In the genomic region with DNA sequence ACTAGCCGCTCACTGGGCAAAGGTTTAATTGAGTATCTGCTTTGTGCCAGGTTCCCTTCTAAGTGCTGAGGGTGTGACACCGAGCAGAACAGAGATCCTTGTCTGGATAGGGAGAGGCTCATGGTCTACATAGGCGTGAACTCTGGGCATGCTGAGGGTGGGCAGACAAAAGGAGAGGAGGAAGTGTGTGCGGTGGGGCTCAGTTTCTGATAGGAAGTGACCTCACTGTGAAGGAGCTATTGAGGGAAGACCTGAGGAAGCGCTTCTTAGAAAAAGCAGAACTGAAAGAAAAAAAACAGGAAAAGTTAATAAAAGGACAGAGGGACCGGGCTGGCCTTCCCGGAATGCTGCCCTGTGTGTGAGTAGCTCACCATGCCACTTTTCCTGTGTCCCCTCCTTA, we compare ENCODE assay signal across 10 mouse cellular contexts.
DNase-seq lines count a peak whose midpoint lies in the region; ATAC-seq and TF ChIP-seq lines count a peak whose summit lies in the region.
"Had no signal": no experiment of that assay in that cellular context is flagged by ENCODE, and none has a peak within 500 bp of the region (broad histone marks: within the 10 kb centered on the region; RNA-seq: fewer than 3 reads in every experiment).

No protein-coding gene starts in this region.

- H3K4me2 ChIP-seq in heart, embryonic 12.5 days, result no peak overlapping the region
- H3K4me2 ChIP-seq: hindbrain, embryonic 15.5 days had no signal

- H3K36me3 ChIP-seq in heart, adult 2 months (ENCODE audit: control insufficient read depth, insufficient read depth, low read length), result no peaks in the 10 kb centered on the region
- H3K36me3 ChIP-seq in heart, embryonic 12.5 days, result no peaks in the 10 kb centered on the region
- H3K36me3 ChIP-seq: forebrain, embryonic 10.5 days; hindbrain, embryonic 15.5 days had no signal

- H3K9me3 ChIP-seq in heart, embryonic 12.5 days (replicated peaks), result no peaks in the 10 kb centered on the region
- H3K9me3 ChIP-seq: forebrain, embryonic 10.5 days; hindbrain, embryonic 15.5 days had no signal

- H3K79me2 ChIP-seq in heart, adult 2 months (replicated peaks; ENCODE audit: control insufficient read depth, insufficient read depth, low read length), result no peaks in the 10 kb centered on the region

- intact Hi-C loops in heart, adult 2 months (cut with DNase I), result no loop called here

- 58% methylated on average over 7 of the region's 7 CpGs for WGBS in heart, adult 2 months
- 61% methylated on average over 7 of the region's 7 CpGs for WGBS in heart, embryonic 12.5 days

- TF ChIP-seq EP300 in heart, adult 2 months (IDR thresholded peaks at IDR 0.05; ENCODE audit: insufficient read depth, low read depth, low read length), result 0 out of 2 replicates have a peak, but pooled peaks have one; percentile 35

- no peak for ATAC-seq in heart, embryonic 12.5 days (ENCODE audit: insufficient number of reproducible peaks, low FRiP score)
- ATAC-seq in erythroid progenitor cell, adult 5-6 weeks (replicated peaks; ENCODE audit: low FRiP score, poor library complexity, severe bottlenecking), result no peak

- no peak for TF ChIP-seq POLR2A in heart, adult 2 months (IDR thresholded peaks at IDR 0.05; ENCODE audit: insufficient read depth, low read depth, low read length)

- peaks cover 8% of the 10 kb centered on the region for H3K4me1 ChIP-seq in heart, adult 2 months (ENCODE audit: control insufficient read depth, insufficient read depth, low read length)
- H3K4me1 ChIP-seq in heart, embryonic 12.5 days (replicated peaks), result peaks cover 21% of the 10 kb centered on the region

- no peak overlapping the region for H3K4me3 ChIP-seq in heart, adult 2 months
- H3K4me3 ChIP-seq in heart, embryonic 12.5 days, result no peak overlapping the region
- H3K4me3 ChIP-seq: forebrain, embryonic 10.5 days; hindbrain, embryonic 15.5 days had no signal

- no peaks in the 10 kb centered on the region for H3K27me3 ChIP-seq in heart, adult 2 months (ENCODE audit: control insufficient read depth, insufficient read depth, low read length)
- H3K27me3 ChIP-seq in heart, embryonic 12.5 days (replicated peaks), result no peaks in the 10 kb centered on the region
- H3K27me3 ChIP-seq: hindbrain, embryonic 15.5 days had no signal

- H3K9ac ChIP-seq in heart, adult 2 months (ENCODE audit: low read depth, low read length), result no peak overlapping the region
- H3K9ac ChIP-seq in heart, embryonic 12.5 days, result no peak overlapping the region
- H3K9ac ChIP-seq: hindbrain, embryonic 15.5 days had no signal

- TF ChIP-seq CTCF in heart, adult 2 months (IDR thresholded peaks at IDR 0.05), result no peak

- H3K27ac ChIP-seq in heart, adult 2 months, result no peak overlapping the region
- no peak overlapping the region for H3K27ac ChIP-seq in heart, embryonic 12.5 days (ENCODE audit: poor library complexity, severe bottlenecking)
- H3K27ac ChIP-seq: forebrain, embryonic 10.5 days; hindbrain, embryonic 15.5 days had no signal

- DNase-seq in heart, adult 2 months, result peak in 1 of 2 experiments; percentile 61
- peak; percentile 26 to 30 for DNase-seq in spleen, adult 18-20 months
- DNase-seq in spleen, adult 12 weeks (ENCODE audit: low spot score), result no peak
- DNase-seq in lung, postnatal 4 days, result peak; percentile 36 to 45
- peak; percentile 11 for DNase-seq in telencephalon, adult 2 months (ENCODE audit: low read depth, low spot score)
- no peak for DNase-seq in MN1 (ENCODE audit: low spot score)

Comparison
In these comparisons a context has a peak if more than half of its experiments do, and no peak if none do; other contexts are left out.
1. DNase-seq: peak in spleen, adult 18-20 months (2 of 2), lung, postnatal 4 days (2 of 2) and telencephalon, adult 2 months (single experiment); none in spleen, adult 12 weeks (single experiment) and MN1 (single experiment).